Mouse (Mus musculus) hindbrain, postnatal 0 days (tissue): Measurements from ENCODE around the gene N4bp2l2. TPM values are rescaled to one million over a fixed set of nuclear protein-coding genes. Genes with fewer than 3 reads are reported as not detected.
"Not testable (repeated sequence)": the region's sequence is repeated elsewhere in the genome, so short reads cannot be mapped to it uniquely, and the experiment has no call there.

ENCODE experiments used
- ATAC-seq: fragments of 200-750 bp; cut with Nextera tagmentation; 2 replicates; pipeline ENCODE4 v1.8.0; 2017; ENCODE audit warnings: mild to moderate bottlenecking, moderate TSS enrichment, moderate library complexity
- DNase-seq: peaks from one replicate; pipeline ENCODE4 v3.0.0-alpha.2; 2015; ENCODE audit warnings: low spot score
- H3K27ac ChIP-seq: fragments of 300-500 bp; sonication (generic); 2 replicates; pipeline ENCODE4 v1.5.1; 2014; ENCODE audit warnings: mild to moderate bottlenecking
- H3K27me3 ChIP-seq: fragments of 300-500 bp; sonication (generic); 2 replicates; pipeline ENCODE4 v1.6.1; 2014; ENCODE audit warnings: low read length, mixed read lengths; ENCODE audit not compliant: insufficient read depth
- H3K36me3 ChIP-seq: fragments of 300-500 bp; sonication (generic); 2 replicates; pipeline ENCODE4 v1.6.1; 2014; ENCODE audit warnings: low read length, mixed read lengths; ENCODE audit not compliant: insufficient read depth
- H3K4me1 ChIP-seq: fragments of 300-500 bp; sonication (generic); 2 replicates; pipeline ENCODE4 v1.6.1; 2014; ENCODE audit warnings: antibody characterized with exemption, low read length, mixed read lengths; ENCODE audit not compliant: insufficient read depth
- H3K4me2 ChIP-seq: fragments of 300-500 bp; sonication (generic); 2 replicates; pipeline ENCODE4 v1.6.1; 2014; ENCODE audit warnings: low read depth, mild to moderate bottlenecking, low read length, moderate library complexity, mixed read lengths
- H3K4me3 ChIP-seq: fragments of 300-500 bp; sonication (generic); 2 replicates; pipeline ENCODE4 v1.5.1; 2014; ENCODE audit warnings: low read length
- H3K9ac ChIP-seq: fragments of 300-500 bp; sonication (generic); replicated peaks from 2 replicates; pipeline ENCODE4 v1.6.1; 2014; ENCODE audit warnings: mild to moderate bottlenecking, low read length, moderate library complexity, mixed read lengths
- H3K9me3 ChIP-seq: fragments of 300-500 bp; sonication (generic); 2 replicates; pipeline ENCODE4 v1.6.1; 2016; ENCODE audit warnings: low read length, mixed read lengths
- CTCF ChIP-seq: IDR thresholded peaks from 2 replicates; pipeline ENCODE4 v1.5.1; 2016; ENCODE audit warnings: antibody characterized with exemption, control low read depth, low read depth
- WGBS: fragments of 180-500 bp; shearing (Covaris S2); extraction: QIAGEN DNeasy Blood & Tissue Kit; methylation state at CpG from one replicate; pipeline ENCODE4 v1.1.7; 2014; 5-methylcytosine and 5-hydroxymethylcytosine counted together
- polyA plus RNA-seq: library from polyadenylated mRNA; unstranded; fragments of >200 nt; fragmentation: Nextera tagmentation; extraction: Ambion mirVana; gene quantifications from 2 replicates; pipeline ENCODE4 v1.2.1, GENCODE M21; 2015
- total RNA-seq: library from RNA; depleted of rRNA; stranded (reverse); fragments of >200 nt; gene quantifications from 2 replicates; pipeline ENCODE4 v1.2.3, GENCODE M21; 2014

Gene N4bp2l2
- total and polyA plus RNA-seq, 2 experiments from 2014 or later, result 31.5 to 37.6 TPM

GRCm38 (mm10) chr5:150690685-150691084 lies 24.7 kb upstream of the N4bp2l2 start:
- Histone ChIP-seq H3K4me2 (no peak overlapping the region), H3K9me3 (no peaks in the 10 kb centered on the region), H3K4me1 (no peaks in the 10 kb centered on the region), H3K4me3 (no peak overlapping the region), H3K27me3 (no peaks in the 10 kb centered on the region), H3K27ac (no peak overlapping the region), H3K9ac (no peak overlapping the region), H3K36me3 (no peaks in the 10 kb centered on the region)
- DNase-seq (no peak), ATAC-seq (no peak)
- no peak for TF ChIP-seq CTCF

DNA sequence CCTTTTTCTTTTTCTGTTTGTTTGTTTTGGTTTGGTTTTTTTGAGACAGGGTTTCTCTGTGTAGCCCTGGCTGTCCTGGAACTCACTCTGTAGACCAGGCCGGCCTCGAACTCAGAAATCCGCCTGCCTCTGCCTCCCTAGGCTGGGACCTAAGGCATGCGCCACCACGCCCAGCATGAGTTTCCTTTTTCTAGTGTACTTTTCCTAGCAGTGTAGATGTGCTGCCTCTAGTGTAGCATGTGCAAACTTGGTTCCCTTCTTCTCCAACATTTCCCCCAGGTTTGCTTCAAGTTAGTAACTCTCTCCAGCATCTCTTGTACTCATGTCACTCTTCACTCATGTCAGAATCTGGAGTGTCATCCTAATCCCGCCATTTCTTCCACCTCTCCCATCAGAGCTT lies 16.9 kb upstream of the N4bp2l2 start:
- not testable (repeated sequence) for H3K4me2 ChIP-seq, H3K27me3 ChIP-seq, H3K9me3 ChIP-seq, H3K36me3 ChIP-seq, ATAC-seq, H3K9ac ChIP-seq, H3K4me1 ChIP-seq, H3K4me3 ChIP-seq, H3K27ac ChIP-seq, DNase-seq
- 94% methylated on average over 6 of the region's 6 CpGs for WGBS

DNA sequence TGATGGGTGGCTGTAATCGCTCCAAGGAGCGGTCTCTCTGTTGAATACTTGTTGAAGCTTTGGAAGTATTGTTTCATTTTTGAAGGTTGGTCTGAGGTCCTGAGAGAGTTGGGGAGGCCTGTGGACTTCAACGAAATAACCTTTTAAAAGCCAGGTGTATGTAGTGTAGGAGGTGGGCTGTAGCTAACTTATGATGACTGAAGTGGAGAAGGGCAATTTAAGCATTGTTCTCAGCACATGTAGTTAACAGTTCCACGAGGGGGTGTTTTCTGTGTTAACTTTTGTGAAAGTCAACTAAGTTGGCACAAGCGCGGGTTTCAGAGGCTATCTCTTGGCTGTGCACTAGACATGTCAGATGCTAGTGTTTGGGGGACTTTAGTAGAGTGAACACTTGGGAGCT lies 8.9 kb upstream of the N4bp2l2 start:
- Histone ChIP-seq H3K4me1 (no peaks in the 10 kb centered on the region), H3K4me3 (peak overlapping the region; percentile 95), H3K27me3 (no peaks in the 10 kb centered on the region), H3K4me2 (peak overlapping the region; percentile 61), H3K9me3 (no peaks in the 10 kb centered on the region), H3K27ac (no peak overlapping the region), H3K36me3 (no peaks in the 10 kb centered on the region), H3K9ac (peak overlapping the region; percentile 93)
- peak; percentile 10 for DNase-seq
- WGBS, result 50% methylated on average over 6 of the region's 6 CpGs
- TF ChIP-seq CTCF, result no peak
- no peak for ATAC-seq

DNA sequence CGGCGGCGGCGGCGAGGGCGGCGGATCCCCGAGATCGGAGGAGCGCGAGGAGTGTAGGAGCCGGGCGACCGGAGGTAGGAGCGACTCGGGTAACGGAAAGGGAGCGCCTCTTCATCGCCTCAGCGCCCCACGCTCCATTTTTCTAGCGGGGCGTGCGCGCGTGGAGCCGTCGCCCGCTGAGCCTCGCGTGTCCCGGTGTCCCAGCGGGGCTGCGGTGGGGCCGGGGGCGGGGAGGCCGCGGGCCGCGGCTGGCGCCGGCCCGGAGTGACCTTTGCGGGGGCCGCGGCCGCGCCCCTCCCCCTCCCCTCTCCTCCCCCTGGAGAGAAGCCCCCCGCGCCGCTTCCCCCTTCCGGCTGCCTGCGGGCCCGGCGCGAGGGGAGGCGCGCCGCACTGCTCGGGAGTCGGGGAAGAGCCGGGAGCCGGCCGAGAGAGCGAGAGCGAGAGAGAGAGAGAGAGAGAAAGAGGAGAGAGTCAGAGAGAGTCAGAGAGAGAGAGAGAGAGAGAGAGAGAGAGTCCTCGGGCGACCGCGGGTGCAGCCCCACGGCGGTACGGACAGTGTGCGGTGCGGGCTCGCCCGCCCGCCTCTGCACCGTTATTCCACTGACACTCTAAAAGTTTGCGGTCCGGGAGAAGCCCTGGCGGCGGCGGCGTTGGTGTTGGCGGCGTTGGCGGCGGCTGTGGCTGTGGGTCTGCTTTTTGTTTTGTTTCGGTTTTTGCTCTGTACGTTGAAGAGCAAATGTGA lies 8.1 kb upstream of the N4bp2l2 start:
- TF ChIP-seq CTCF, result no peak
- Histone ChIP-seq H3K4me3 (peak overlapping the region; percentile 95), H3K9me3 (no peaks in the 10 kb centered on the region), H3K36me3 (no peaks in the 10 kb centered on the region), H3K4me2 (peak overlapping the region; percentile 61), H3K4me1 (no peaks in the 10 kb centered on the region), H3K27ac (peak overlapping the region; percentile 87), H3K9ac (peak overlapping the region; percentile 93), H3K27me3 (no peaks in the 10 kb centered on the region)
- 2% methylated on average over 39 of the region's 91 CpGs for WGBS
- ATAC-seq (peak; percentile 21), DNase-seq (peak; percentile 56)

GRCm38 (mm10) chr5:150673153-150673835 lies 7.3 kb upstream of the N4bp2l2 start, which contains the start of gene Pds5b:
Gene Pds5b, plus strand, starts transcription at chr5:150673739.
- H3K4me1 ChIP-seq, result no peaks in the 10 kb centered on the region

DNA sequence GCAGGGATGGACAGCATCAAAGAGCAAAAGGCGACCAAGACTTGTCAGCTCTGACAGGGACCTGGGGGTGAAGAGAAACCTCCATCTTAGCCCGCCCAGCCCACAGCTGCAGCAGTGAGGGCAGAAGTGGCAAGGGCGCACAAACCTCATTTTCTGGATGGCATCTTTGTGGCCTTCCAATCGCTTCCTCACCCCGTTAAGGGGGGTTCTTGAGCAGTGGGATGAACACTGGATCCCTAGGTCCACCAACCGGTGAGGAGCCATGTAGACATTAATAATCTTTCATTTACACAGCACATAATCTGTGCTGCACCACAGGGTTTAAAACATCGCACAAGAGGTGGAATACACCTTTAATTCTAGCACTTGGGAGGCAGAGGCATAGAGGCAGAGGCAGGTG lies 6.4 kb upstream of the N4bp2l2 start:
- no peaks in the 10 kb centered on the region for H3K36me3 ChIP-seq
- WGBS, result 92% methylated on average over 7 of the region's 7 CpGs
- no peaks in the 10 kb centered on the region for H3K9me3 ChIP-seq
- H3K4me2 ChIP-seq, result no peak overlapping the region
- H3K27ac ChIP-seq, result no peak overlapping the region
- H3K4me3 ChIP-seq, result no peak overlapping the region
- H3K9ac ChIP-seq, result no peak overlapping the region
- no peak for TF ChIP-seq CTCF
- no peaks in the 10 kb centered on the region for H3K27me3 ChIP-seq
- ATAC-seq (no peak), DNase-seq (no peak)
- H3K4me1 ChIP-seq, result no peaks in the 10 kb centered on the region

More at GRCm38 (mm10) chr5:150673153-150673835, 7.3 kb upstream of the N4bp2l2 start, which contains the start of gene Pds5b:
- DNase-seq (peak; percentile 98), ATAC-seq (peak; percentile 98)
- Histone ChIP-seq H3K36me3 (no peaks in the 10 kb centered on the region), H3K27me3 (no peaks in the 10 kb centered on the region), H3K27ac (peak within 1 kb of the TSS; percentile 87), H3K9ac (peak within 1 kb of the TSS; percentile 93), H3K9me3 (no peaks in the 10 kb centered on the region), H3K4me3 (peak within 1 kb of the TSS; percentile 95), H3K4me2 (peak within 1 kb of the TSS; percentile 61)
- peak; percentile 70 for TF ChIP-seq CTCF
- 14% methylated on average over 49 of the region's 49 CpGs for WGBS

DNA sequence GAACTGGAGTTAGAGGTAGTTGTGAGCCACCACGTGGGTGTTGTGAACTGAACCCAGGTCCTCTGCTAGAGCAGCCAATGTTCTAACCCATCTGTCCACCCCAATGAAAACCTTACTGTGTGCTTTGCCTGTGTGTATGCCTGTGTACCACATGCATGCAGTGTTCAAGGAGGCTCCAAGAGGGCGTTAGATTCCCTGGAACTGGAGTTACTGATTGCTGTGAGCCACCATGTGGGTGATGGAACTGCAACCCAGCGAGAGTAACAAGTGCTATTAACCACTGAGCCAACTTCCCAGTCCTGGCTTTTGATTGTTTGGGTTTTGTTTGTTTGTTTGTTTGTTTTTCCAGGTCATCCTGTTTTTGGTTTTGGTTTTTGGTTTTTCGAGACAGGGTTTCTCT lies 2.7 kb upstream of the N4bp2l2 start:
- 65% methylated on average over 4 of the region's 4 CpGs for WGBS
- Histone ChIP-seq H3K27ac (no peak overlapping the region), H3K4me1 (no peaks in the 10 kb centered on the region), H3K9ac (no peak overlapping the region), H3K27me3 (no peaks in the 10 kb centered on the region), H3K4me2 (no peak overlapping the region), H3K9me3 (no peaks in the 10 kb centered on the region), H3K36me3 (no peaks in the 10 kb centered on the region), H3K4me3 (no peak overlapping the region)
- no peak for TF ChIP-seq CTCF
- ATAC-seq (no peak), DNase-seq (no peak)
